Comparison of ENCODE assay signal across 8 mouse cellular contexts in genomic region chr9:95844825-95845460, GRCm38 (mm10). TPM values are rescaled to one million over a fixed set of nuclear protein-coding genes. Genes with fewer than 3 reads are reported as not detected.
DNase-seq lines count a peak whose midpoint lies in the region.

TSS of gene Pls1 (minus strand) at chr9:95845311.

- H3K4me3 ChIP-seq in midbrain, embryonic 10.5 days = peak within 1 kb of the TSS; percentile 66

- H3K9me3 ChIP-seq in midbrain, embryonic 10.5 days (replicated peaks) = no peaks in the 10 kb centered on the region

- WGBS in midbrain, embryonic 10.5 days = 1% methylated on average over 46 of the region's 46 CpGs

- intact Hi-C loops in left cerebral cortex, postnatal 36 days (cut with DNase I) = loop anchor here (2.0 kb wide), 1 partner anchor 94 kb away; the partner anchor contains the start of gene Trpc1

- H3K27ac ChIP-seq in midbrain, embryonic 10.5 days (replicated peaks) = peak within 1 kb of the TSS; percentile 67

- H3K27me3 ChIP-seq in midbrain, embryonic 10.5 days (ENCODE audit: low read depth, poor library complexity, severe bottlenecking) = peaks cover 40% of the 10 kb centered on the region

- peak; percentile 91 for DNase-seq in adrenal gland, postnatal 10 days
- peak; percentile 89 for DNase-seq in embryo, embryonic 9.5 days (ENCODE audit: extremely low spot score)
- peak; percentile 56 to 69 for DNase-seq in heart, adult 18-20 months
- DNase-seq in kidney, adult 11 months = peak; percentile 91
- peak; percentile 92 to 94 for DNase-seq in left cerebral cortex, postnatal 36 days (ENCODE audit: low spot score in 2 of 2)
- DNase-seq in midbrain, embryonic 10.5 days (ENCODE audit: low spot score) = peak; percentile 87
- DNase-seq in right cerebral cortex, postnatal 4 days = peak; percentile 86
- DNase-seq in urinary bladder, postnatal 4 days (ENCODE audit: low spot score in 2 of 2) = peak; percentile 81

- H3K4me1 ChIP-seq in midbrain, embryonic 10.5 days = peaks cover 20% of the 10 kb centered on the region

- no peaks in the 10 kb centered on the region for H3K36me3 ChIP-seq in midbrain, embryonic 10.5 days

RNA-seq across cellular contexts. Expression of gene Pls1, which starts in this region (rescaled TPM):
- total RNA-seq in adrenal gland, postnatal 10 days (2021) = 1 to 10 TPM; 4.2 to 5.2 TPM
- under 1 TPM; 0.42 to 0.77 TPM for total RNA-seq in heart, adult 18-20 months (2021)
- total RNA-seq in left cerebral cortex, postnatal 36 days (2021) = 1 to 10 TPM; 8.1 to 9.9 TPM
- 3.2 and 5.2 TPM in 2 replicates for polyA plus RNA-seq in midbrain, embryonic 10.5 days (2016; fragmentation: Nextera tagmentation; extraction: Ambion mirVana)

Comparison
In these comparisons a context has a peak if more than half of its experiments do, and no peak if none do; other contexts are left out.
1. Peak in every context shown above with its lines: DNase-seq, H3K4me3 ChIP-seq and H3K27ac ChIP-seq.
2. Peak in DNase-seq in heart, adult 18-20 months; RNA of the gene not detected or under 1 TPM.